Mouse (Mus musculus): ENCODE data around the gene Ccdc86. TPM values are rescaled to one million over a fixed set of nuclear protein-coding genes. Genes with fewer than 3 reads are reported as not detected.

Ccdc86 gene
- polyA plus RNA-seq, 1 experiment from 2014 or later, result 11.6 TPM

GRCm38 (mm10) chr19:10907891-10908290, 41.2 kb downstream of the Ccdc86 start:
- Histone ChIP-seq H3K4me1 (replicated peaks) (peaks cover 4% of the 10 kb centered on the region; the same call in 1 of the 2 replicates), H3K36me3 (replicated peaks) (peaks cover 44% of the 10 kb centered on the region), H3K4me2 (no peak overlapping the region), H3K9me3 (replicated peaks) (no peaks in the 10 kb centered on the region), H3K4me3 (replicated peaks) (no peak overlapping the region), H3K9ac (no peak overlapping the region), H3K27ac (replicated peaks) (no peak overlapping the region), H3K27me3 (no peaks in the 10 kb centered on the region)
- 49% methylated on average over 3 of the region's 3 CpGs for WGBS (ENCODE audit: insufficient replicate concordance)
- ATAC-seq (ENCODE audit: insufficient read depth), result no peak

- H3K4me3 ChIP-seq (replicated peaks), result no peak overlapping the region
- H3K27ac ChIP-seq (replicated peaks), result no peak overlapping the region
- peaks cover 66% of the 10 kb centered on the region for H3K36me3 ChIP-seq (replicated peaks)
- no peak for ATAC-seq (ENCODE audit: insufficient read depth)
- H3K27me3 ChIP-seq, result no peaks in the 10 kb centered on the region
- WGBS (ENCODE audit: insufficient replicate concordance), result 71% methylated on average over 5 of the region's 5 CpGs
- no peaks in the 10 kb centered on the region for H3K9me3 ChIP-seq (replicated peaks)
- peaks cover 4% of the 10 kb centered on the region; the same call in 1 of the 2 replicates for H3K4me1 ChIP-seq (replicated peaks)
- H3K4me2 ChIP-seq, result no peak overlapping the region
- no peak overlapping the region for H3K9ac ChIP-seq
Observed at GRCm38 (mm10) chr19:10905728-10906000, 43.4 kb downstream of the Ccdc86 start.

DNA sequence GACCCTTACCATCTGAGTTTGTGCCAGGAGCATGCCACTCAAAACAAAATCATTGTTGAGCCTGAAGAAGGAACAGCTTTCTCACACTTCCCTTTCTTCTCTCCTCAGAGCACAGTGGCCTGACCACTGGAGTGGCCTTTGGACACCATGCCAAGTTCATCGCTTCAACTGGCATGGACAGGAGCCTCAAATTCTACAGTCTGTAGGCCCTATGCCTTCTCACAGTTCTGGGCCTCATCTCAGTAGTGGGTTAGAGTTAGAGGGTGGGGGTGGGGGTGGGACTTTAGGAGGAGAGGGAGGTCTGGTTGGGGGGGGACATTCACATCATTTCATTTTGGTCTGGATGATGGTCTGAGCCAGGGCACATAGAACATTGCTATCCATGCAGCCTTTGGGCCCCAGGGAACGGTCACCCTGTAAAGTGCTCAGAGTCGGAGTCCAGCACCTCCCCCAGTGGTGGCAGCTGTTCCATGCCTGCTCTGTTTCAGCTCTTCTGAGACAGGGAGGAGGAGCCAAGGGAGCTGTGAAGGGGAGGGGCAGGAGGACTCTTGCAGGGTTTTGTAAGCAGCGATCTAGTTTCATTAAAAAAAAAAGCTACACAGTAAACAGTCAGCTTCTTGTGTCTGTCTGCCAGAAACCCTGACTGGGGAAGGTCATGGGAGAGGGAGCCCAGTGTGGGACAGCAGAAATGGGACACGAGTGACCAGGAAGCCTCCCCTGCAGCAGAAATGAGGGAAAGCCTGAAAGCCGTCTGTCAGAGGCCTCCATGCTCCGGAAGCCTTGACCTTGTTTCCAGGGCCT, 43.9 kb downstream of the Ccdc86 start:
- Histone ChIP-seq H3K27me3 (no peaks in the 10 kb centered on the region), H3K9me3 (replicated peaks) (no peaks in the 10 kb centered on the region), H3K4me2 (no peak overlapping the region), H3K36me3 (replicated peaks) (peaks cover 72% of the 10 kb centered on the region), H3K4me3 (replicated peaks) (no peak overlapping the region), H3K4me1 (replicated peaks) (peaks cover 4% of the 10 kb centered on the region; the same call in 1 of the 2 replicates), H3K27ac (replicated peaks) (no peak overlapping the region), H3K9ac (no peak overlapping the region)
- ATAC-seq (ENCODE audit: insufficient read depth), result no peak
- 69% methylated on average over 7 of the region's 7 CpGs for WGBS (ENCODE audit: insufficient replicate concordance)

DNA sequence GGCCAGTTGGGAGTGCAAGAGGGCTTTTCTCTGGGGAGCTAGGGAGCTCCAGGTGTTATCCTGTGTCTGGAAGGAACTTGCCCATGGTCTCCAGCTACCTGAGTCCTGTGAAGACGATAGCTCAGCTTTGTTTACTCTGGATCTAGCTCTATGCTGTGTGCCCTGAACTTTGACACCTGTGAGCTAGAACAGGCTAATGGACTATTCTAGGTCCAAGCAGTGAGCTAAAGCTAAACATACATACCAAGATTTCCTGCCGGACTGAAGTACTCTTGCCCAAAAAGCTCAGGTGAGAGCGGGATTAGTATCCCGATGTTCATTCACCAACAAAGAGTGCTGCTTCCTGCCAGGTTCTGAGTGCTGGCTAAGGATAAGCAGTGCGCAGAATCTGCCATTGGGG, 44.6 kb downstream of the Ccdc86 start:
- Histone ChIP-seq H3K4me3 (replicated peaks) (no peak overlapping the region), H3K9ac (no peak overlapping the region), H3K27me3 (no peaks in the 10 kb centered on the region), H3K4me2 (no peak overlapping the region), H3K27ac (replicated peaks) (no peak overlapping the region), H3K36me3 (replicated peaks) (peaks cover 78% of the 10 kb centered on the region), H3K9me3 (replicated peaks) (no peaks in the 10 kb centered on the region), H3K4me1 (replicated peaks) (peaks cover 4% of the 10 kb centered on the region; the same call in 1 of the 2 replicates)
- no peak for ATAC-seq (ENCODE audit: insufficient read depth)
- 85% methylated on average over 5 of the region's 5 CpGs for WGBS (ENCODE audit: insufficient replicate concordance)

GRCm38 (mm10) chr19:10901046-10901445, 48.0 kb downstream of the Ccdc86 start:
- Histone ChIP-seq H3K36me3 (replicated peaks) (peaks cover 86% of the 10 kb centered on the region), H3K4me2 (no peak overlapping the region), H3K9me3 (replicated peaks) (no peaks in the 10 kb centered on the region), H3K27ac (replicated peaks) (no peak overlapping the region), H3K9ac (no peak overlapping the region), H3K4me3 (replicated peaks) (no peak overlapping the region), H3K27me3 (no peaks in the 10 kb centered on the region), H3K4me1 (replicated peaks) (peaks cover 19% of the 10 kb centered on the region)
- 75% methylated on average over 5 of the region's 5 CpGs for WGBS (ENCODE audit: insufficient replicate concordance)
- ATAC-seq (ENCODE audit: insufficient read depth), result no peak

DNA sequence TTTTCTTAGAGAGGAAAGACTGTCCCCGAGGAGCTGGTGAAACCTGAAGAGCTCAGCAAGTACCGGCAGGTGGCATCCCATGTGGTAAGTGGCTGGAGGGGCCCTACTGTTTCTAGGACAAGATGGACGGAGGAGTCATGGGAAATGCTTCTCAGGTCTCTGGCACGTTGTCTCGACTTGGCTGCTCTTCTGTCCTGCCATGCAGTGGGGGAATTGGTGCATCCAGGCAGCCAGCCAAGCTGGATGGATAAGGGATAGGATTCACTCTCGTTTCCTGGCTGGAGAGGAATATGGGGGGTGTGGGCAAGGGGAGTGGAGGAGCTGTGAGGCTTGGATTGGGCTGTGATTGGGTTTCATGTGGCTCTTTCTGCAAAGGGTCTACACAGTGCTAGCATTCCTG, 48.8 kb downstream of the Ccdc86 start:
- ATAC-seq (ENCODE audit: insufficient read depth), result no peak
- Histone ChIP-seq H3K36me3 (replicated peaks) (peaks cover 79% of the 10 kb centered on the region), H3K9me3 (replicated peaks) (no peaks in the 10 kb centered on the region), H3K27ac (replicated peaks) (no peak overlapping the region), H3K9ac (no peak overlapping the region), H3K4me1 (replicated peaks) (peaks cover 26% of the 10 kb centered on the region), H3K27me3 (no peaks in the 10 kb centered on the region), H3K4me2 (no peak overlapping the region), H3K4me3 (replicated peaks) (no peak overlapping the region)
- 75% methylated on average over 6 of the region's 6 CpGs for WGBS (ENCODE audit: insufficient replicate concordance)

- H3K4me3 ChIP-seq (replicated peaks), result no peak overlapping the region
Observed at GRCm38 (mm10) chr19:10897491-10897890, 51.6 kb downstream of the Ccdc86 start.

DNA sequence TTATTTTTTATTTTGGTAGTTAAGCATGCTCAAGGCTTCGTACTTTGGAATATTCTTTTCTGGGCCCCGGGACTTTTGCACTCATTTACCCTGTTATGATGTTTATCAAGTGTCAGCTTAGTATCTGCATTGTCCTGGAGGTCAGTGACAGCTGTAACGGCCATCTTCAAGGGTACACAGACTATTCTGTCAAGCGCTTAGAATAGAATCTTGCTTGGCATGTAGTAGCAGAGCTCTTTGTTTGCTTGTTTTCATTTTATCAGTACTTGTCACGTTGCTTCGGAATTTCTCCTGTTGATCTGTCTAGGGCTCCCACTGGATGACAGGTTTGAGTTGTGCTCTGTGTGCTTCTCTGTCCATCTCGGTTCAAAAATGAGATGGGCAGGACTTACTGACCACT, 52.2 kb downstream of the Ccdc86 start:
- 57% methylated on average over 7 of the region's 7 CpGs for WGBS (ENCODE audit: insufficient replicate concordance)
- Histone ChIP-seq H3K4me2 (peak overlapping the region; percentile 92), H3K4me1 (replicated peaks) (peaks cover 30% of the 10 kb centered on the region), H3K4me3 (replicated peaks) (peak overlapping the region; percentile 76), H3K27me3 (no peaks in the 10 kb centered on the region), H3K36me3 (replicated peaks) (peaks cover 44% of the 10 kb centered on the region), H3K9me3 (replicated peaks) (no peaks in the 10 kb centered on the region), H3K9ac (peak overlapping the region; percentile 73), H3K27ac (replicated peaks) (no peak overlapping the region; the same call in 1 of the 2 replicates)
- no peak for ATAC-seq (ENCODE audit: insufficient read depth)

More at GRCm38 (mm10) chr19:10897491-10897890, 51.6 kb downstream of the Ccdc86 start:
- Histone ChIP-seq H3K27ac (replicated peaks) (no peak overlapping the region), H3K36me3 (replicated peaks) (peaks cover 50% of the 10 kb centered on the region), H3K4me1 (replicated peaks) (peaks cover 30% of the 10 kb centered on the region), H3K27me3 (no peaks in the 10 kb centered on the region), H3K9me3 (replicated peaks) (no peaks in the 10 kb centered on the region), H3K4me2 (no peak overlapping the region), H3K9ac (no peak overlapping the region)
- no peak for ATAC-seq (ENCODE audit: insufficient read depth)
- 71% methylated on average over 8 of the region's 8 CpGs for WGBS (ENCODE audit: insufficient replicate concordance)

DNA sequence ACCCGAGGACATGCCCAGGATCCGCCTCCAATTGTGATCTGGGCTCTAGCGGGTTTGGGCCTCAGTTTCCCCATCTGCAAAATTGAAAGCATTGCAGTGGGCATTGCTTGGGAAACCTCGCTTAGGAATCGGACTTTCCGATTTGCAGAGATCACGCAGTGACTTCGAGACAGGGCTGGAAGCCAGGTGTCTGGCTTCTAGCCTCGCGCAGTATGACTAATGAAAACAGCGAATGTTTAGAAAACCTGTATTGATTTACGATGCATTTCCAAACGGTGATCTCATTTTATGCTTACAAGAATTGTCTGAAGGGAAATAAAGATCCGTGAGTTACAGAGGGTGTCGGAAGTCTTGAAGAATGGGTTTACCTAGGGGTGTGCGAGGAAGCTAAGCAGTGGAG, 53.4 kb downstream of the Ccdc86 start:
- H3K27ac ChIP-seq (replicated peaks), result peak overlapping the region; percentile 80
- H3K9me3 ChIP-seq (replicated peaks), result no peaks in the 10 kb centered on the region
- no peak for ATAC-seq (ENCODE audit: insufficient read depth)
- H3K4me3 ChIP-seq (replicated peaks), result peak overlapping the region; percentile 76
- H3K9ac ChIP-seq, result peak overlapping the region; percentile 73
- H3K27me3 ChIP-seq, result no peaks in the 10 kb centered on the region
- H3K4me1 ChIP-seq (replicated peaks), result peaks cover 30% of the 10 kb centered on the region
- peaks cover 33% of the 10 kb centered on the region for H3K36me3 ChIP-seq (replicated peaks)
- peak overlapping the region; percentile 92 for H3K4me2 ChIP-seq
- under 1% methylated on average over 16 of the region's 16 CpGs for WGBS (ENCODE audit: insufficient replicate concordance)

- WGBS (ENCODE audit: insufficient replicate concordance), result 0% methylated on average over 43 of the region's 43 CpGs
- Histone ChIP-seq H3K9ac (peak within 1 kb of the TSS; percentile 73), H3K9me3 (replicated peaks) (no peaks in the 10 kb centered on the region), H3K27ac (replicated peaks) (peak within 1 kb of the TSS; percentile 80), H3K4me1 (replicated peaks) (peaks cover 30% of the 10 kb centered on the region), H3K27me3 (no peaks in the 10 kb centered on the region), H3K4me3 (replicated peaks) (peak within 1 kb of the TSS; percentile 76), H3K36me3 (replicated peaks) (peaks cover 26% of the 10 kb centered on the region), H3K4me2 (peak within 1 kb of the TSS; percentile 92)
- ATAC-seq (ENCODE audit: insufficient read depth), result peak; percentile 94
Observed at GRCm38 (mm10) chr19:10895016-10895528, 54.0 kb downstream of the Ccdc86 start, which contains the start of gene Prpf19. Gene Prpf19, plus strand, starts transcription at chr19:10895231.

GRCm38 (mm10) chr19:10892201-10892600, 56.9 kb downstream of the Ccdc86 start:
- Histone ChIP-seq H3K4me2 (no peak overlapping the region), H3K4me3 (replicated peaks) (no peak overlapping the region), H3K27ac (replicated peaks) (no peak overlapping the region), H3K36me3 (replicated peaks) (no peaks in the 10 kb centered on the region), H3K9me3 (replicated peaks) (no peaks in the 10 kb centered on the region), H3K9ac (no peak overlapping the region), H3K4me1 (replicated peaks) (peaks cover 27% of the 10 kb centered on the region), H3K27me3 (no peaks in the 10 kb centered on the region)
- ATAC-seq (ENCODE audit: insufficient read depth), result no peak
- 60% methylated on average over 3 of the region's 3 CpGs for WGBS (ENCODE audit: insufficient replicate concordance)

Measured in liver, embryonic 15.5 days (tissue).